8 mouse cellular contexts compared by ENCODE assay signal in the genomic region with DNA sequence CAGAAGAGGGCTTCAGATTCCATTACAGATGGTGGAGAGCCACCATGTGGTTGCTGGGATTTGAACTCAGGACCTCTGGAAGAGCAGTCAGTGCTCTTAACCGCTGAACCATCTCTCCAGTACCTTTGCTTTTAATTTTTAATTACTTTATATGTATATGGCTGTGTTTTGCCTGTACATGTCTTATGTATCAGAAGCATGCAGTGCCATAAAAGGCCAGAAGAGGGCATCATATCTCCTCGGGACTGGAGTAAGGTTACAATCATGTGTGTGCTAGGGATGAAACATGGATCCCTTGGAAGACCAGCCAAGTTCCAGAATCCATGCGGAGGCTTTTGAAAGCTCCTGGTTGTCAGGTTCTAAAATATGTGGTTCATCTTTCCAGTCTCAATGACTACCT. TPM values are rescaled to one million over a fixed set of nuclear protein-coding genes. Genes with fewer than 3 reads are reported as not detected.
DNase-seq lines count a peak whose midpoint lies in the region; ATAC-seq and TF ChIP-seq lines count a peak whose summit lies in the region.

No protein-coding gene starts in this region.

- no peaks in the 10 kb centered on the region for H3K9me3 ChIP-seq in hindbrain, embryonic 11.5 days (ENCODE audit: control insufficient read depth, low read length)
- no peaks in the 10 kb centered on the region for H3K9me3 ChIP-seq in hindbrain, embryonic 16.5 days (ENCODE audit: control insufficient read depth, low read length)
- no peaks in the 10 kb centered on the region for H3K9me3 ChIP-seq in MEL (replicated peaks; ENCODE audit: insufficient read depth, low read length)

- TF ChIP-seq CTCF in MEL (IDR thresholded peaks at IDR 0.05 in 2 of 3, conservative IDR thresholded peaks at IDR 0.05 in 1 of 3; ENCODE audit: control insufficient read depth in 1 of 3, insufficient read depth in 1 of 3, low read depth in 2 of 3, low read length in 3 of 3, poor library complexity in 1 of 3, severe bottlenecking in 1 of 3): peak; percentile 69 to 91 (median 86)

- DNase-seq in hindbrain, embryonic 11.5 days (ENCODE audit: low spot score): peak; percentile 50
- peak; percentile 88 for DNase-seq in 416B (ENCODE audit: low read depth)
- peak; percentile 95 for DNase-seq in MEL (ENCODE audit: low read depth, low spot score)
- DNase-seq in cerebellum, postnatal 14 days: peak; percentile 28 to 72
- peak; percentile 50 to 71 for DNase-seq in kidney, postnatal 4 days
- DNase-seq in retina, postnatal 1 day: peak; percentile 69
- no peak for DNase-seq in urinary bladder, postnatal 4 days (ENCODE audit: low spot score in 2 of 2)

- no peak overlapping the region for H3K4me2 ChIP-seq in hindbrain, embryonic 11.5 days (replicated peaks; ENCODE audit: low read depth, low read length)
- H3K4me2 ChIP-seq in hindbrain, embryonic 16.5 days (ENCODE audit: low read length): no peak overlapping the region

- no peaks in the 10 kb centered on the region for H3K79me2 ChIP-seq in MEL (ENCODE audit: control insufficient read depth, insufficient read depth, low read length, poor library complexity)

- no peaks in the 10 kb centered on the region for H3K36me3 ChIP-seq in hindbrain, embryonic 11.5 days (ENCODE audit: control insufficient read depth, insufficient read depth, low read length)
- H3K36me3 ChIP-seq in hindbrain, embryonic 16.5 days (ENCODE audit: control insufficient read depth, insufficient read depth, low read length): no peaks in the 10 kb centered on the region
- peaks cover 0 to 2% of the 10 kb centered on the region in 2 experiments; a peak in 1 of 4 replicates for H3K36me3 ChIP-seq in MEL (ENCODE audit: control insufficient read depth in 1 of 2, insufficient read depth in 2 of 2, low read length in 2 of 2)

- TF ChIP-seq POLR2A in MEL (IDR thresholded peaks at IDR 0.05; ENCODE audit: control insufficient read depth in 1 of 2, insufficient read depth in 1 of 2, low read depth in 1 of 2, low read length in 2 of 2, poor library complexity in 1 of 2): no peak

- no peak for ATAC-seq in hindbrain, embryonic 11.5 days (ENCODE audit: low FRiP score)
- no peak for ATAC-seq in hindbrain, embryonic 16.5 days

- no peak overlapping the region for H3K4me3 ChIP-seq in hindbrain, embryonic 11.5 days (ENCODE audit: low read depth, low read length)
- H3K4me3 ChIP-seq in hindbrain, embryonic 16.5 days (ENCODE audit: low read length): no peak overlapping the region
- peak overlapping the region; percentile 44 to 59 for H3K4me3 ChIP-seq in MEL (ENCODE audit: control insufficient read depth in 1 of 2, insufficient read depth in 1 of 2, low read depth in 2 of 2, low read length in 2 of 2)

- H3K9ac ChIP-seq in hindbrain, embryonic 11.5 days (ENCODE audit: low read depth, low read length): no peak overlapping the region
- H3K9ac ChIP-seq in hindbrain, embryonic 16.5 days (ENCODE audit: low read depth, low read length): no peak overlapping the region
- peak overlapping the region; percentile 53 for H3K9ac ChIP-seq in MEL (ENCODE audit: control insufficient read depth, low read depth, low read length, poor library complexity, severe bottlenecking)

- no peaks in the 10 kb centered on the region for H3K4me1 ChIP-seq in hindbrain, embryonic 11.5 days (replicated peaks; ENCODE audit: control insufficient read depth, insufficient read depth, low read length)
- no peaks in the 10 kb centered on the region for H3K4me1 ChIP-seq in hindbrain, embryonic 16.5 days (ENCODE audit: control insufficient read depth, insufficient read depth, low read depth, low read length)
- H3K4me1 ChIP-seq in MEL (ENCODE audit: control insufficient read depth in 1 of 2, insufficient read depth in 2 of 2, low read length in 2 of 2): peaks cover 0 to 6% of the 10 kb centered on the region in 2 experiments; a peak in 1 of 4 replicates

- TF ChIP-seq RAD21 in MEL (IDR thresholded peaks at IDR 0.05; ENCODE audit: low read depth, low read length): peak; percentile 81

- no peaks in the 10 kb centered on the region for H3K27me3 ChIP-seq in hindbrain, embryonic 11.5 days (ENCODE audit: control insufficient read depth, insufficient read depth, low read length)
- no peaks in the 10 kb centered on the region for H3K27me3 ChIP-seq in hindbrain, embryonic 16.5 days (replicated peaks; ENCODE audit: control insufficient read depth, insufficient read depth, low read length)
- no peaks in the 10 kb centered on the region for H3K27me3 ChIP-seq in MEL (ENCODE audit: control insufficient read depth in 1 of 2, insufficient read depth in 2 of 2, low read length in 2 of 2)

- 53% methylated on average over 3 of the region's 3 CpGs for WGBS in hindbrain, embryonic 11.5 days
- 48% methylated on average over 3 of the region's 3 CpGs for WGBS in hindbrain, embryonic 16.5 days

- no peak overlapping the region for H3K27ac ChIP-seq in hindbrain, embryonic 11.5 days (ENCODE audit: low read depth, low read length)
- H3K27ac ChIP-seq in hindbrain, embryonic 16.5 days (ENCODE audit: low read depth, low read length): no peak overlapping the region
- H3K27ac ChIP-seq in MEL (ENCODE audit: control insufficient read depth, low read depth, low read length): no peak overlapping the region

- no peak for TF ChIP-seq EP300 in MEL (IDR thresholded peaks at IDR 0.05; ENCODE audit: low read depth in 1 of 2, low read length in 2 of 2)

TF ChIP-seq in MEL, 35 proteins besides CTCF, POLR2A, EP300 and RAD21:
- no peak for TF ChIP-seq USF1 (IDR thresholded peaks at IDR 0.05; ENCODE audit: low read depth, low read length)
- peak; percentile 60; the same call in 1 of the 2 replicates for TF ChIP-seq SIN3A (IDR thresholded peaks at IDR 0.05; ENCODE audit: low read length)
- TF ChIP-seq HCFC1 (IDR thresholded peaks at IDR 0.05; ENCODE audit: low read depth, low read length): 0 out of 2 replicates have a peak, but pooled peaks have one; percentile 29
- peak; percentile 88 for TF ChIP-seq ZC3H11A (IDR thresholded peaks at IDR 0.05; ENCODE audit: low read depth, low read length)
- TF ChIP-seq SMC3 (IDR thresholded peaks at IDR 0.05; ENCODE audit: low read depth, low read length): peak; percentile 88
- TF ChIP-seq MYC (IDR thresholded peaks at IDR 0.05; ENCODE audit: low read depth, low read length): peak; percentile 88
- no peak for TF ChIP-seq GABPA (IDR thresholded peaks at IDR 0.05; ENCODE audit: low read depth, low read length)
- no peak for TF ChIP-seq ETS1 (IDR thresholded peaks at IDR 0.05; ENCODE audit: low read depth, low read length)
- no peak for TF ChIP-seq JUND (IDR thresholded peaks at IDR 0.05; ENCODE audit: low read depth, low read length)
- peak; percentile 96 for TF ChIP-seq TBP (IDR thresholded peaks at IDR 0.05; ENCODE audit: low read depth, low read length)
- TF ChIP-seq MXI1 (IDR thresholded peaks at IDR 0.05; ENCODE audit: low read depth, low read length): peak; percentile 40; the same call in 1 of the 2 replicates
- TF ChIP-seq USF2 (IDR thresholded peaks at IDR 0.05; ENCODE audit: borderline replicate concordance in 1 of 2, insufficient read depth in 1 of 2, low read depth in 1 of 2, low read length in 2 of 2): no peak
- TF ChIP-seq ZNF384 (IDR thresholded peaks at IDR 0.05; ENCODE audit: low read depth, low read length): peak; percentile 87
- no peak for TF ChIP-seq MAFK (IDR thresholded peaks at IDR 0.05; ENCODE audit: borderline replicate concordance, low read depth, low read length)
- TF ChIP-seq BHLHE40 (IDR thresholded peaks at IDR 0.05; ENCODE audit: borderline replicate concordance, low read depth, low read length): peak; percentile 9; the same call in 1 of the 2 replicates
- TF ChIP-seq CHD2 (IDR thresholded peaks at IDR 0.05; ENCODE audit: low read length): no peak

RNA-seq across cellular contexts. Expression of a gene that starts 35.7 kb away (rescaled TPM):
- 65.0 and 65.5 TPM in 2 replicates for polyA plus RNA-seq in hindbrain, embryonic 11.5 days (2014; fragmentation: Nextera tagmentation; extraction: Ambion mirVana)
- polyA plus RNA-seq in hindbrain, embryonic 16.5 days (2015; fragmentation: Nextera tagmentation; extraction: Ambion mirVana): 46.4 and 47.0 TPM in 2 replicates
- 34.4 and 38.2 TPM in 2 replicates for total RNA-seq in MEL (2012; rRNA removed)
- polyA plus RNA-seq in MEL (2012; ENCODE audit: insufficient read depth in 1 of 2, insufficient read length in 2 of 2, low read depth in 1 of 2, low replicate concordance in 2 of 2, missing spikeins in 1 of 2): 100 to 1,000 TPM in 1 of 2 experiments, 10 to 100 TPM in 1; 25.5 to 157 TPM

RNA-seq across cellular contexts. Expression of a gene that starts 40.4 kb away (rescaled TPM):
- 26.5 and 28.4 TPM in 2 replicates for polyA plus RNA-seq in hindbrain, embryonic 11.5 days (2014; fragmentation: Nextera tagmentation; extraction: Ambion mirVana)
- polyA plus RNA-seq in hindbrain, embryonic 16.5 days (2015; fragmentation: Nextera tagmentation; extraction: Ambion mirVana): 13.0 and 15.6 TPM in 2 replicates
- total RNA-seq in MEL (2012; rRNA removed): 13.3 and 14.9 TPM in 2 replicates
- 10 to 100 TPM in 1 of 2 experiments, not detected in 1; 15.5 TPM for polyA plus RNA-seq in MEL (2012; ENCODE audit: insufficient read depth in 1 of 2, insufficient read length in 2 of 2, low read depth in 1 of 2, low replicate concordance in 2 of 2, missing spikeins in 1 of 2)

Comparison
In these comparisons a context has a peak if more than half of its experiments do, and no peak if none do; other contexts are left out.
1. DNase-seq: peak in hindbrain, embryonic 11.5 days (single experiment), 416B (single experiment), MEL (single experiment), cerebellum, postnatal 14 days (2 of 2), kidney, postnatal 4 days (2 of 2) and retina, postnatal 1 day (single experiment); none in urinary bladder, postnatal 4 days (0 of 2).
2. H3K4me3 ChIP-seq: peak in MEL (2 of 2); none in hindbrain, embryonic 11.5 days (single experiment) and hindbrain, embryonic 16.5 days (single experiment).